Mouse (Mus musculus) embryonic fibroblast, embryonic 13.5 days (primary cell): ENCODE data around the gene Cyp2c23. TPM values are rescaled to one million over a fixed set of nuclear protein-coding genes. Genes with fewer than 3 reads are reported as not detected.

ENCODE experiments used
- H3K27ac ChIP-seq: 2 replicates; pipeline ENCODE4 v1.5.1; 2012; ENCODE audit warnings: low read length, control low read depth, inconsistent platforms; ENCODE audit not compliant: insufficient read depth
- H3K4me1 ChIP-seq: 2 replicates; pipeline ENCODE4 v1.6.1; 2011; ENCODE audit warnings: low read length; ENCODE audit not compliant: control insufficient read depth, insufficient read depth
- H3K4me3 ChIP-seq: 2 replicates; pipeline ENCODE4 v1.5.1; 2011; ENCODE audit warnings: mild to moderate bottlenecking, control low read depth, low read length; ENCODE audit not compliant: insufficient read depth
- CTCF ChIP-seq: IDR thresholded peaks from 2 replicates; pipeline ENCODE4 v1.5.1; 2011; ENCODE audit warnings: mild to moderate bottlenecking, control low read depth, low read length, moderate library complexity, borderline replicate concordance; ENCODE audit not compliant: insufficient read depth
- POLR2A ChIP-seq: IDR thresholded peaks from 2 replicates; pipeline ENCODE4 v1.6.1; 2011; ENCODE audit warnings: low read depth, mild to moderate bottlenecking, control low read depth, low read length, moderate library complexity
- polyA plus RNA-seq: library from polyadenylated mRNA; stranded (reverse); fragments of >200 nt; gene quantifications from 2 replicates; pipeline ENCODE4 v1.2.4, GENCODE M21; 2011; ENCODE audit warnings: low read depth; ENCODE audit not compliant: missing spikeins, insufficient read length

Gene Cyp2c23
- polyA plus RNA-seq, 1 experiment = not detected

GRCm38 (mm10) chr19:43977799-43978198 lies 51.2 kb downstream of the Cyp2c23 start:
- no peak overlapping the region for H3K4me3 ChIP-seq

GRCm38 (mm10) chr19:43976661-43977060 lies 52.3 kb downstream of the Cyp2c23 start:
- Histone ChIP-seq H3K4me3 (no peak overlapping the region), H3K27ac (no peak overlapping the region), H3K4me1 (no peaks in the 10 kb centered on the region)
- no peak for TF ChIP-seq CTCF
- no peak for TF ChIP-seq POLR2A

More at GRCm38 (mm10) chr19:43977799-43978198, 51.2 kb downstream of the Cyp2c23 start:
- H3K27ac ChIP-seq = no peak overlapping the region
- H3K4me1 ChIP-seq = no peaks in the 10 kb centered on the region
- TF ChIP-seq CTCF (no peak), POLR2A (no peak)

- TF ChIP-seq POLR2A (no peak), CTCF (no peak)
- no peak overlapping the region for H3K27ac ChIP-seq
- no peaks in the 10 kb centered on the region for H3K4me1 ChIP-seq
- no peak overlapping the region for H3K4me3 ChIP-seq
Observed at GRCm38 (mm10) chr19:43974221-43974620, 54.8 kb downstream of the Cyp2c23 start.

- H3K4me3 ChIP-seq = no peak overlapping the region
- no peak for TF ChIP-seq CTCF
- TF ChIP-seq POLR2A = no peak
- H3K4me1 ChIP-seq = no peaks in the 10 kb centered on the region
- H3K27ac ChIP-seq = no peak overlapping the region
Observed at GRCm38 (mm10) chr19:43973711-43974110, 55.3 kb downstream of the Cyp2c23 start.

GRCm38 (mm10) chr19:43972129-43972528 lies 56.9 kb downstream of the Cyp2c23 start:
- Histone ChIP-seq H3K4me3 (no peak overlapping the region), H3K4me1 (no peaks in the 10 kb centered on the region), H3K27ac (no peak overlapping the region)
- TF ChIP-seq POLR2A (no peak), CTCF (no peak)

GRCm38 (mm10) chr19:43968436-43969026 lies 60.5 kb downstream of the Cyp2c23 start:
- H3K4me1 ChIP-seq = no peaks in the 10 kb centered on the region
- TF ChIP-seq CTCF (no peak), POLR2A (no peak)
- H3K27ac ChIP-seq = no peak overlapping the region
- H3K4me3 ChIP-seq = no peak overlapping the region

- TF ChIP-seq POLR2A = no peak
- TF ChIP-seq CTCF = no peak
- Histone ChIP-seq H3K4me1 (no peaks in the 10 kb centered on the region), H3K27ac (no peak overlapping the region), H3K4me3 (no peak overlapping the region)
Observed at GRCm38 (mm10) chr19:43966481-43966880, 62.5 kb downstream of the Cyp2c23 start.

- Histone ChIP-seq H3K27ac (no peak overlapping the region), H3K4me3 (no peak overlapping the region), H3K4me1 (no peaks in the 10 kb centered on the region)
- TF ChIP-seq POLR2A (no peak), CTCF (no peak)
Observed at GRCm38 (mm10) chr19:43965496-43966085, 63.4 kb downstream of the Cyp2c23 start.

- TF ChIP-seq POLR2A (no peak), CTCF (no peak)
- Histone ChIP-seq H3K4me3 (no peak overlapping the region), H3K4me1 (no peaks in the 10 kb centered on the region), H3K27ac (no peak overlapping the region)
Observed at GRCm38 (mm10) chr19:43962795-43963194, 66.2 kb downstream of the Cyp2c23 start.

GRCm38 (mm10) chr19:43961185-43961584 lies 67.8 kb downstream of the Cyp2c23 start:
- Histone ChIP-seq H3K4me3 (no peak overlapping the region), H3K4me1 (no peaks in the 10 kb centered on the region), H3K27ac (no peak overlapping the region)
- TF ChIP-seq POLR2A = no peak
- no peak for TF ChIP-seq CTCF

- no peaks in the 10 kb centered on the region for H3K4me1 ChIP-seq
- H3K4me3 ChIP-seq = no peak overlapping the region
- no peak overlapping the region for H3K27ac ChIP-seq
- TF ChIP-seq POLR2A (no peak), CTCF (no peak)
Observed at GRCm38 (mm10) chr19:43960014-43960413, 69.0 kb downstream of the Cyp2c23 start.

GRCm38 (mm10) chr19:43959162-43959561 lies 69.8 kb downstream of the Cyp2c23 start:
- Histone ChIP-seq H3K4me3 (no peak overlapping the region), H3K27ac (no peak overlapping the region), H3K4me1 (no peaks in the 10 kb centered on the region)
- TF ChIP-seq POLR2A (no peak), CTCF (peak; percentile 93)
